Mouse (Mus musculus) MEL (cell line): ENCODE data around the gene Mgat4b. TPM values are rescaled to one million over a fixed set of nuclear protein-coding genes. Genes with fewer than 3 reads are reported as not detected.

Experiments used
- DNase-seq: peaks from one replicate; pipeline ENCODE4 v3.0.0; 2011; ENCODE audit warnings: low read depth, low spot score
- H3K27ac ChIP-seq: 2 replicates; pipeline ENCODE4 v1.5.1; 2012; ENCODE audit warnings: low read depth, mild to moderate bottlenecking, control low read depth, low read length, moderate library complexity; ENCODE audit not compliant: control insufficient read depth
- H3K27me3 ChIP-seq, 2 experiments: fragments of 150-350 bp in 1 of 2; sonication (generic) in 1 of 2; 2 replicates each; pipeline ENCODE4 v1.6.1; 2012; ENCODE audit warnings: low read length in 2 of 2, mild to moderate bottlenecking in 2 of 2, improper control_type of control experiment in 1 of 2, moderate library complexity in 1 of 2; ENCODE audit not compliant: insufficient read depth in 2 of 2, control insufficient read depth in 1 of 2
- H3K36me3 ChIP-seq, 2 experiments: 2 replicates each; pipeline ENCODE4 v1.6.1; 2012 to 2014; ENCODE audit warnings: low read length in 2 of 2, improper control_type of control experiment in 1 of 2, inconsistent platforms in 1 of 2, mild to moderate bottlenecking in 1 of 2; ENCODE audit not compliant: insufficient read depth in 2 of 2, control insufficient read depth in 1 of 2
- H3K4me1 ChIP-seq, 2 experiments: fragments of 150-350 bp in 1 of 2; sonication (generic) in 1 of 2; 2 replicates each; pipeline ENCODE4 v1.6.1; 2012; ENCODE audit warnings: low read length in 2 of 2, improper control_type of control experiment in 1 of 2, mild to moderate bottlenecking in 1 of 2; ENCODE audit not compliant: insufficient read depth in 2 of 2, control insufficient read depth in 1 of 2
- H3K4me3 ChIP-seq, 2 experiments: fragments of 150-350 bp in 1 of 2; sonication (generic) in 1 of 2; 2 replicates each; pipeline ENCODE4 v1.5.1; 2012; ENCODE audit warnings: low read depth in 2 of 2, low read length in 2 of 2, mild to moderate bottlenecking in 2 of 2, moderate library complexity in 2 of 2, control low read depth in 1 of 2, improper control_type of control experiment in 1 of 2; ENCODE audit not compliant: control insufficient read depth in 1 of 2, insufficient read depth in 1 of 2
- H3K79me2 ChIP-seq: 2 replicates; pipeline ENCODE4 v1.6.1; 2012; ENCODE audit warnings: mild to moderate bottlenecking, low read length, moderate library complexity; ENCODE audit not compliant: control insufficient read depth, poor library complexity, insufficient read depth
- H3K9ac ChIP-seq: 2 replicates; pipeline ENCODE4 v1.6.1; 2012; ENCODE audit warnings: low read depth, mild to moderate bottlenecking, control low read depth, low read length, moderate library complexity; ENCODE audit not compliant: control insufficient read depth, poor library complexity, severe bottlenecking
- H3K9me3 ChIP-seq: fragments of 150-350 bp; sonication (generic); replicated peaks from 2 replicates; pipeline ENCODE4 v1.6.1; 2012; ENCODE audit warnings: mild to moderate bottlenecking, low read length, improper control_type of control experiment, moderate library complexity; ENCODE audit not compliant: insufficient read depth
- ELF1 ChIP-seq: IDR thresholded peaks from 2 replicates; pipeline ENCODE4 v1.6.1; 2014; ENCODE audit warnings: low read depth, mild to moderate bottlenecking, inconsistent platforms, low read length, improper control_type of control experiment, moderate library complexity
- EP300 ChIP-seq, 2 experiments: IDR thresholded peaks; 2 replicates each; pipeline ENCODE4 v1.6.1; 2011; ENCODE audit warnings: improper control_type of control experiment in 2 of 2, low read length in 2 of 2, low read depth in 1 of 2, mild to moderate bottlenecking in 1 of 2
- ETS1 ChIP-seq: IDR thresholded peaks from 2 replicates; pipeline ENCODE4 v1.6.1; 2012; ENCODE audit warnings: low read depth, mild to moderate bottlenecking, inconsistent platforms, low read length, improper control_type of control experiment, moderate library complexity
- GABPA ChIP-seq: IDR thresholded peaks from 2 replicates; pipeline ENCODE4 v1.6.1; 2012; ENCODE audit warnings: low read depth, mild to moderate bottlenecking, inconsistent platforms, low read length, improper control_type of control experiment, moderate library complexity
- GATA1 ChIP-seq: IDR thresholded peaks from 2 replicates; pipeline ENCODE4 v1.6.1; 2011; ENCODE audit warnings: low read depth, low read length, improper control_type of control experiment
- HCFC1 ChIP-seq: IDR thresholded peaks from 2 replicates; pipeline ENCODE4 v1.6.1; 2012; ENCODE audit warnings: low read depth, mild to moderate bottlenecking, inconsistent platforms, low read length, improper control_type of control experiment, moderate library complexity
- JUND ChIP-seq: IDR thresholded peaks from 2 replicates; pipeline ENCODE4 v1.6.1; 2011; ENCODE audit warnings: low read depth, mild to moderate bottlenecking, improper control_type of control experiment, low read length
- KAT2A ChIP-seq: conservative IDR thresholded peaks from 2 replicates; pipeline ENCODE4 v1.6.1; 2012; ENCODE audit warnings: low read depth, low read length, improper control_type of control experiment, inconsistent platforms
- MXI1 ChIP-seq: IDR thresholded peaks from 2 replicates; pipeline ENCODE4 v1.6.1; 2011; ENCODE audit warnings: mild to moderate bottlenecking, low read depth, low read length, improper control_type of control experiment
- MYC ChIP-seq: IDR thresholded peaks from 2 replicates; pipeline ENCODE4 v1.6.1; 2011; ENCODE audit warnings: low read depth, mild to moderate bottlenecking, low read length, improper control_type of control experiment, moderate library complexity
- TCF12 ChIP-seq: IDR thresholded peaks from 2 replicates; pipeline ENCODE4 v1.6.1; 2014; ENCODE audit warnings: low read depth, mild to moderate bottlenecking, inconsistent platforms, low read length, improper control_type of control experiment, moderate library complexity
- ZC3H11A ChIP-seq: IDR thresholded peaks from 2 replicates; pipeline ENCODE4 v1.6.1; 2012; ENCODE audit warnings: low read depth, mild to moderate bottlenecking, inconsistent platforms, low read length, improper control_type of control experiment
- ZKSCAN1 ChIP-seq: IDR thresholded peaks from 2 replicates; pipeline ENCODE4 v1.6.1; 2012; ENCODE audit warnings: low read depth, mild to moderate bottlenecking, inconsistent platforms, low read length, improper control_type of control experiment, moderate library complexity
- polyA plus RNA-seq, 2 experiments: library from polyadenylated mRNA; stranded (reverse) in 1 of 2; unstranded in 1 of 2; fragments of >175 nt in 1 of 2; fragments of >200 nt in 1 of 2; gene quantifications; 2 replicates each; pipeline versions ENCODE4 v1.2.1 to v1.2.4; 2012; ENCODE audit warnings: low replicate concordance in 2 of 2, low read depth in 1 of 2; ENCODE audit not compliant: insufficient read length in 2 of 2, insufficient read depth in 1 of 2, missing spikeins in 1 of 2
- total RNA-seq: library from RNA; depleted of rRNA; stranded (reverse); fragments of 300-350 nt; gene quantifications from 2 replicates; pipeline ENCODE4 v1.2.3, GENCODE M21; 2012

Mgat4b gene
- total and polyA plus RNA-seq, 3 experiments: 33.7 to 69.4 TPM; not detected in 1

GRCm38 (mm10) chr11:50210101-50210504 lies 587 bp upstream of the Mgat4b start (continued):
- TF ChIP-seq ETS1 (peak; percentile 70), MYC (peak; percentile 72; the same call in 1 of the 2 replicates), MXI1 (no peak; the same call in none of the 2 replicates)
- TF ChIP-seq, all 39 proteins: peak for 14

- H3K79me2 ChIP-seq: peaks cover 31% of the 10 kb centered on the region
- no peak for DNase-seq
- H3K4me1 ChIP-seq: peaks cover 12 to 33% of the 10 kb centered on the region in 2 experiments
- peak overlapping the region; percentile 71 to 94 for H3K4me3 ChIP-seq
- peaks cover 5 to 21% of the 10 kb centered on the region in 2 experiments for H3K36me3 ChIP-seq
- peak overlapping the region; percentile 89 for H3K9ac ChIP-seq
- H3K27me3 ChIP-seq: no peaks in the 10 kb centered on the region
- peak; percentile 77 for TF ChIP-seq ZKSCAN1
- peak; percentile 74; the same call in 1 of the 2 replicates for TF ChIP-seq JUND
- no peak for TF ChIP-seq HCFC1
- TF ChIP-seq GABPA: no peak
- TF ChIP-seq ZC3H11A: no peak
- TF ChIP-seq GATA1: no peak
- TF ChIP-seq, all 39 proteins: peak for 2
- H3K27ac ChIP-seq: peak overlapping the region; percentile 71
- H3K9me3 ChIP-seq: no peaks in the 10 kb centered on the region
Observed at GRCm38 (mm10) chr11:50211322-50212059, 801 bp downstream of the Mgat4b start.

GRCm38 (mm10) chr11:50212060-50212739 lies 1.5 kb downstream of the Mgat4b start:
- Histone ChIP-seq H3K4me3 (no peak overlapping the region), H3K4me1 (peaks cover 12 to 33% of the 10 kb centered on the region in 2 experiments), H3K9ac (peak overlapping the region; percentile 24; the same call in 1 of the 2 replicates), H3K9me3 (no peaks in the 10 kb centered on the region), H3K27ac (peak overlapping the region; percentile 71), H3K27me3 (no peaks in the 10 kb centered on the region), H3K36me3 (peaks cover 0 to 20% of the 10 kb centered on the region in 2 experiments), H3K79me2 (peaks cover 30% of the 10 kb centered on the region)
- TF ChIP-seq ELF1 (peak; percentile 71; the same call in 1 of the 2 replicates), EP300 (IDR thresholded peaks at IDR 0.05; ENCODE audit: low read depth in 1 of 2, low read length in 2 of 2) (0 out of 4 replicates have a peak, but pooled peaks of 1 of the 2 experiments have one; percentile 15), ETS1 (peak; percentile 8; the same call in 1 of the 2 replicates), KAT2A (0 out of 2 replicates have a peak, but pooled peaks have one; percentile 36), TCF12 (no peak; the same call in 1 of the 2 replicates)
- peak; percentile 61 for DNase-seq
